ENCODE assay signal across 25 mouse cellular contexts in genomic region chr6:89071766-89072165, GRCm38 (mm10).
A peak's percentile ranks its signal among the peaks of the same experiment; 100 is the strongest.
DNase-seq lines count a peak whose midpoint lies in the region; ATAC-seq and TF ChIP-seq lines count a peak whose summit lies in the region.
"Had no signal": no experiment of that assay in that cellular context is flagged by ENCODE, and none has a peak within 500 bp of the region (broad histone marks: within the 10 kb centered on the region; RNA-seq: fewer than 3 reads in every experiment).

No protein-coding gene starts in this region.

- no peak overlapping the region for H3K9ac ChIP-seq in hindbrain, embryonic 11.5 days (ENCODE audit: low read depth, low read length)
- no peak overlapping the region for H3K9ac ChIP-seq in kidney, postnatal 0 days (ENCODE audit: low read depth, low read length)
- H3K9ac ChIP-seq: embryonic facial prominence, embryonic 13.5 days; liver, embryonic 15.5 days; lung, embryonic 15.5 days; neural tube, embryonic 15.5 days had no signal

- H3K27ac ChIP-seq in hindbrain, embryonic 10.5 days, result peak overlapping the region; percentile 74
- no peak overlapping the region for H3K27ac ChIP-seq in hindbrain, embryonic 11.5 days (ENCODE audit: low read depth, low read length)
- H3K27ac ChIP-seq in kidney, postnatal 0 days, result no peak overlapping the region
- H3K27ac ChIP-seq: embryonic facial prominence, embryonic 13.5 days; limb, embryonic 10.5 days; liver, embryonic 15.5 days; lung, embryonic 15.5 days; neural tube, embryonic 15.5 days had no signal

- no peak overlapping the region for H3K4me3 ChIP-seq in hindbrain, embryonic 10.5 days
- H3K4me3 ChIP-seq in hindbrain, embryonic 11.5 days (ENCODE audit: low read depth, low read length), result no peak overlapping the region
- H3K4me3 ChIP-seq in kidney, postnatal 0 days (replicated peaks; ENCODE audit: low read depth, low read length), result no peak overlapping the region
- H3K4me3 ChIP-seq: embryonic facial prominence, embryonic 13.5 days; limb, embryonic 10.5 days; liver, embryonic 15.5 days; lung, embryonic 15.5 days; neural tube, embryonic 15.5 days had no signal

- H3K36me3 ChIP-seq in hindbrain, embryonic 10.5 days, result no peaks in the 10 kb centered on the region
- H3K36me3 ChIP-seq in hindbrain, embryonic 11.5 days (ENCODE audit: control insufficient read depth, insufficient read depth, low read length), result no peaks in the 10 kb centered on the region
- H3K36me3 ChIP-seq in kidney, postnatal 0 days (ENCODE audit: insufficient read depth, low read length), result no peaks in the 10 kb centered on the region
- H3K36me3 ChIP-seq: embryonic facial prominence, embryonic 13.5 days; G1E; limb, embryonic 10.5 days; liver, embryonic 15.5 days; lung, embryonic 15.5 days; neural tube, embryonic 15.5 days had no signal

- H3K27me3 ChIP-seq in hindbrain, embryonic 10.5 days (ENCODE audit: insufficient read depth, poor library complexity, severe bottlenecking), result no peaks in the 10 kb centered on the region
- H3K27me3 ChIP-seq in hindbrain, embryonic 11.5 days (ENCODE audit: control insufficient read depth, insufficient read depth, low read length), result no peaks in the 10 kb centered on the region
- no peaks in the 10 kb centered on the region for H3K27me3 ChIP-seq in kidney, postnatal 0 days (ENCODE audit: insufficient read depth, low read length)
- H3K27me3 ChIP-seq: embryonic facial prominence, embryonic 13.5 days; liver, embryonic 15.5 days; lung, embryonic 15.5 days; neural tube, embryonic 15.5 days; Patski had no signal

- no peak; the same call in 1 of the 2 replicates for ATAC-seq in hindbrain, embryonic 11.5 days (ENCODE audit: low FRiP score)
- ATAC-seq in kidney, postnatal 0 days (replicated peaks; ENCODE audit: low FRiP score, low read depth), result 0 out of 2 replicates have a peak, but pooled peaks have one; percentile 54
- ATAC-seq: forebrain, embryonic 14.5 days; Patski had no signal

- peak; percentile 19 for DNase-seq in hindbrain, embryonic 10.5 days (ENCODE audit: low spot score)
- DNase-seq in hindbrain, embryonic 11.5 days (ENCODE audit: low spot score), result no peak
- peak; percentile 38 for DNase-seq in kidney, postnatal 0 days (ENCODE audit: low spot score)
- no peak for DNase-seq in kidney, postnatal 25 days
- DNase-seq in embryo, embryonic 10.5 days (ENCODE audit: low spot score), result peak; percentile 35
- peak; percentile 74 for DNase-seq in retina, embryonic 14.5 days (ENCODE audit: low spot score)
- DNase-seq in right cerebral cortex, postnatal 10 days (ENCODE audit: low spot score in 2 of 2), result no peak
- DNase-seq: adrenal gland, postnatal 36 days; B cell, adult 2 months; cerebellum, adult 9-10 months; gastrocnemius, postnatal 10 days; heart, adult 11 months; kidney, adult 8-10 months; liver; lung, postnatal 4 days; thymus, postnatal 25 days had no signal

- 23% methylated on average over 2 of the region's 2 CpGs for WGBS in hindbrain, embryonic 10.5 days
- WGBS in hindbrain, embryonic 11.5 days, result 13% methylated on average over 2 of the region's 2 CpGs
- 39% methylated on average over 2 of the region's 2 CpGs for WGBS in kidney, postnatal 0 days

- H3K4me2 ChIP-seq in hindbrain, embryonic 11.5 days (replicated peaks; ENCODE audit: low read depth, low read length), result no peak overlapping the region
- no peak overlapping the region for H3K4me2 ChIP-seq in kidney, postnatal 0 days (ENCODE audit: low read length)
- H3K4me2 ChIP-seq: embryonic facial prominence, embryonic 13.5 days; heart, embryonic 11.5 days; liver, embryonic 15.5 days; lung, embryonic 15.5 days; neural tube, embryonic 15.5 days had no signal

- TF ChIP-seq CTCF in kidney, postnatal 0 days (IDR thresholded peaks at IDR 0.05; ENCODE audit: low read depth), result no peak

- peaks cover 7% of the 10 kb centered on the region for H3K9me3 ChIP-seq in hindbrain, embryonic 10.5 days
- no peaks in the 10 kb centered on the region for H3K9me3 ChIP-seq in hindbrain, embryonic 11.5 days (ENCODE audit: control insufficient read depth, low read length)
- H3K9me3 ChIP-seq in kidney, postnatal 0 days (replicated peaks; ENCODE audit: low read length), result no peaks in the 10 kb centered on the region
- H3K9me3 ChIP-seq: G1E; limb, embryonic 10.5 days; liver, embryonic 15.5 days; lung, embryonic 15.5 days; neural tube, embryonic 15.5 days had no signal

- peaks cover 31% of the 10 kb centered on the region for H3K4me1 ChIP-seq in hindbrain, embryonic 10.5 days (replicated peaks)
- no peaks in the 10 kb centered on the region for H3K4me1 ChIP-seq in hindbrain, embryonic 11.5 days (replicated peaks; ENCODE audit: control insufficient read depth, insufficient read depth, low read length)
- H3K4me1 ChIP-seq in kidney, postnatal 0 days (replicated peaks; ENCODE audit: insufficient read depth, low read length), result no peaks in the 10 kb centered on the region
- H3K4me1 ChIP-seq: embryonic facial prominence, embryonic 13.5 days; liver, embryonic 15.5 days; lung, embryonic 15.5 days had no signal

Comparison
In these comparisons a context has a peak if more than half of its experiments do, and no peak if none do; other contexts are left out.
1. DNase-seq: peak in hindbrain, embryonic 10.5 days (single experiment), kidney, postnatal 0 days (single experiment), embryo, embryonic 10.5 days (single experiment) and retina, embryonic 14.5 days (single experiment); none in hindbrain, embryonic 11.5 days (single experiment), kidney, postnatal 25 days (0 of 2) and right cerebral cortex, postnatal 10 days (0 of 2).